Mouse (Mus musculus): ENCODE data around the gene Mrps18c. TPM values are rescaled to one million over a fixed set of nuclear protein-coding genes. Genes with fewer than 3 reads are reported as not detected.

Mrps18c gene
- polyA plus RNA-seq, 1 experiment from 2014 or later = 198 TPM

GRCm38 (mm10) chr5:100835862-100836538 is 37.6 kb downstream of the Mrps18c start:
- H3K27me3 ChIP-seq (ENCODE audit: insufficient read depth, poor library complexity, severe bottlenecking) = no peaks in the 10 kb centered on the region
- no peaks in the 10 kb centered on the region for H3K36me3 ChIP-seq
- H3K9me3 ChIP-seq = no peaks in the 10 kb centered on the region
- no peaks in the 10 kb centered on the region for H3K4me1 ChIP-seq (replicated peaks)
- H3K27ac ChIP-seq = no peak overlapping the region
- H3K4me3 ChIP-seq = no peak overlapping the region
- DNase-seq (ENCODE audit: low spot score) = no peak
- WGBS = 82% methylated on average over 9 of the region's 9 CpGs

GRCm38 (mm10) chr5:100837907-100838306 is 39.5 kb downstream of the Mrps18c start:
- Histone ChIP-seq H3K27ac (no peak overlapping the region), H3K36me3 (no peaks in the 10 kb centered on the region), H3K4me1 (replicated peaks) (no peaks in the 10 kb centered on the region), H3K27me3 (ENCODE audit: insufficient read depth, poor library complexity, severe bottlenecking) (no peaks in the 10 kb centered on the region), H3K9me3 (0 out of 2 replicates have a peak, but pooled peaks cover 4% of the 10 kb centered on the region), H3K4me3 (no peak overlapping the region)
- WGBS = 93% methylated on average over 7 of the region's 7 CpGs
- DNase-seq (ENCODE audit: low spot score) = no peak

GRCm38 (mm10) chr5:100844485-100844884 is 46.1 kb downstream of the Mrps18c start:
- H3K27me3 ChIP-seq (ENCODE audit: insufficient read depth, poor library complexity, severe bottlenecking) = peaks cover 62% of the 10 kb centered on the region

GRCm38 (mm10) chr5:100845485-100845847 is 47.0 kb downstream of the Mrps18c start, which contains the start of gene Gpat3:
Gene Gpat3 (plus strand): TSS chr5:100845713.
- DNase-seq (ENCODE audit: low spot score) = peak; percentile 57
- peak within 1 kb of the TSS; percentile 74 for H3K4me3 ChIP-seq
- H3K27me3 ChIP-seq (ENCODE audit: insufficient read depth, poor library complexity, severe bottlenecking) = peaks cover 62% of the 10 kb centered on the region
- H3K4me1 ChIP-seq (replicated peaks) = peaks cover 22% of the 10 kb centered on the region
- under 1% methylated on average over 16 of the region's 16 CpGs for WGBS
- H3K9me3 ChIP-seq = 0 out of 2 replicates have a peak, but pooled peaks cover 4% of the 10 kb centered on the region
- H3K36me3 ChIP-seq = no peaks in the 10 kb centered on the region
- peak within 1 kb of the TSS; percentile 70 for H3K27ac ChIP-seq

More at GRCm38 (mm10) chr5:100844485-100844884, 46.1 kb downstream of the Mrps18c start:
- H3K4me1 ChIP-seq (replicated peaks) = peaks cover 22% of the 10 kb centered on the region
- 59% methylated on average over 3 of the region's 3 CpGs for WGBS
- H3K36me3 ChIP-seq = no peaks in the 10 kb centered on the region
- no peak for DNase-seq (ENCODE audit: low spot score)
- no peak overlapping the region for H3K27ac ChIP-seq
- H3K4me3 ChIP-seq = no peak overlapping the region
- 0 out of 2 replicates have a peak, but pooled peaks cover 4% of the 10 kb centered on the region for H3K9me3 ChIP-seq

- peaks cover 22% of the 10 kb centered on the region for H3K4me1 ChIP-seq (replicated peaks)
- DNase-seq (ENCODE audit: low spot score) = peak; percentile 62
- 0 out of 2 replicates have a peak, but pooled peaks cover 4% of the 10 kb centered on the region for H3K9me3 ChIP-seq
- no peaks in the 10 kb centered on the region for H3K36me3 ChIP-seq
- peak overlapping the region; percentile 74 for H3K4me3 ChIP-seq
- WGBS = under 1% methylated on average over 52 of the region's 52 CpGs
- peaks cover 62% of the 10 kb centered on the region for H3K27me3 ChIP-seq (ENCODE audit: insufficient read depth, poor library complexity, severe bottlenecking)
- H3K27ac ChIP-seq = peak overlapping the region; percentile 70
Measured at GRCm38 (mm10) chr5:100845848-100846598, 47.6 kb downstream of the Mrps18c start.

GRCm38 (mm10) chr5:100846599-100846920 is 48.1 kb downstream of the Mrps18c start:
- Histone ChIP-seq H3K4me3 (peak overlapping the region; percentile 74), H3K27ac (peak overlapping the region; percentile 70), H3K27me3 (ENCODE audit: insufficient read depth, poor library complexity, severe bottlenecking) (peaks cover 62% of the 10 kb centered on the region), H3K9me3 (0 out of 2 replicates have a peak, but pooled peaks cover 4% of the 10 kb centered on the region), H3K4me1 (replicated peaks) (peaks cover 22% of the 10 kb centered on the region), H3K36me3 (no peaks in the 10 kb centered on the region)
- under 1% methylated on average over 22 of the region's 22 CpGs for WGBS
- DNase-seq (ENCODE audit: low spot score) = no peak

- no peak overlapping the region for H3K27ac ChIP-seq
- no peak for DNase-seq (ENCODE audit: low spot score)
- no peaks in the 10 kb centered on the region for H3K36me3 ChIP-seq
- H3K4me1 ChIP-seq (replicated peaks) = peaks cover 22% of the 10 kb centered on the region
- H3K9me3 ChIP-seq = 0 out of 2 replicates have a peak, but pooled peaks cover 4% of the 10 kb centered on the region
- H3K27me3 ChIP-seq (ENCODE audit: insufficient read depth, poor library complexity, severe bottlenecking) = peaks cover 62% of the 10 kb centered on the region
- 13% methylated on average over 2 of the region's 2 CpGs for whole genome bisulfite sequencing
- peak overlapping the region; percentile 74 for H3K4me3 ChIP-seq
Measured at GRCm38 (mm10) chr5:100847143-100847542, 48.7 kb downstream of the Mrps18c start.

GRCm38 (mm10) chr5:100853963-100854362 is 55.5 kb downstream of the Mrps18c start:
- no peaks in the 10 kb centered on the region for H3K36me3 ChIP-seq
- no peak overlapping the region for H3K27ac ChIP-seq
- WGBS = 91% methylated on average over 4 of the region's 4 CpGs
- peaks cover 2% of the 10 kb centered on the region; the same call in 1 of the 2 replicates for H3K27me3 ChIP-seq (ENCODE audit: insufficient read depth, poor library complexity, severe bottlenecking)
- H3K4me3 ChIP-seq = no peak overlapping the region
- no peaks in the 10 kb centered on the region for H3K9me3 ChIP-seq
- DNase-seq (ENCODE audit: low spot score) = no peak
- H3K4me1 ChIP-seq (replicated peaks) = 0 out of 2 replicates have a peak, but pooled peaks cover 3% of the 10 kb centered on the region

Other genes starting within 250 kb of the Mrps18c start
- 4.8 and 6.7 TPM in 2 replicates for gene Plac8, start 226.4 kb upstream of the Mrps18c start, polyA plus RNA-seq (2016; fragmentation: Nextera tagmentation; extraction: Ambion mirVana)
- 49.6 and 56.0 TPM in 2 replicates for gene Coq2, start 123.5 kb upstream of the Mrps18c start, polyA plus RNA-seq (2016; fragmentation: Nextera tagmentation; extraction: Ambion mirVana)
- 1.6 and 2.3 TPM in 2 replicates for gene Hpse, start 78.9 kb upstream of the Mrps18c start, polyA plus RNA-seq (2016; fragmentation: Nextera tagmentation; extraction: Ambion mirVana)
- gene Helq, start within 50 bp of the Mrps18c start, polyA plus RNA-seq (2016; fragmentation: Nextera tagmentation; extraction: Ambion mirVana) = 18.3 and 23.1 TPM in 2 replicates
- 25.6 and 29.5 TPM in 2 replicates for gene Abraxas1, start 22.3 kb downstream of the Mrps18c start, polyA plus RNA-seq (2016; fragmentation: Nextera tagmentation; extraction: Ambion mirVana)
- gene Gpat3, start 47.1 kb downstream of the Mrps18c start, polyA plus RNA-seq (2016; fragmentation: Nextera tagmentation; extraction: Ambion mirVana) = 0.50 and 0.96 TPM in 2 replicates